Mouse (Mus musculus) adrenal gland, postnatal 4 days (tissue): Measurements from ENCODE around the gene Uqcrc1. TPM values are rescaled to one million over a fixed set of nuclear protein-coding genes. Genes with fewer than 3 reads are reported as not detected.
A peak's percentile ranks its signal among the peaks of the same experiment; 100 is the strongest.

Experiments used
- DNase-seq, 2 experiments: peaks; one replicate each; pipeline ENCODE4 v3.0.0; 2021 to 2022; ENCODE audit warnings: low spot score in 2 of 2, mixed read lengths in 2 of 2
- long read RNA-seq, 2 experiments: library from polyadenylated mRNA; stranded (forward); transcript quantifications; one replicate each; pipeline ENCODE4 v2.0.0; 2021
- total RNA-seq, 2 experiments: library from RNA; stranded (reverse); gene quantifications; 2 replicates each; pipeline ENCODE4 v1.2.3; 2021

The Uqcrc1 gene
- total RNA-seq, result 100 to 1,000 TPM; 475 to 524 TPM
- long read RNA-seq, experiment 1, transcript Uqcrc1-201 (13 exons, 1,653 nt), result major isoform, 868 of 922 reads
- long read RNA-seq, experiment 1, partial matches to known transcripts, result 31 of 922 reads
- long read RNA-seq, experiment 1, other reads (novel, unspliced or antisense), result 23 of 922 reads
- long read RNA-seq, experiment 2, transcript Uqcrc1-201 (13 exons, 1,653 nt), result major isoform, 1,121 of 1,227 reads
- long read RNA-seq, experiment 2, partial matches to known transcripts, result 46 of 1,227 reads
- long read RNA-seq, experiment 2, other reads (novel, unspliced or antisense), result 60 of 1,227 reads

DNA sequence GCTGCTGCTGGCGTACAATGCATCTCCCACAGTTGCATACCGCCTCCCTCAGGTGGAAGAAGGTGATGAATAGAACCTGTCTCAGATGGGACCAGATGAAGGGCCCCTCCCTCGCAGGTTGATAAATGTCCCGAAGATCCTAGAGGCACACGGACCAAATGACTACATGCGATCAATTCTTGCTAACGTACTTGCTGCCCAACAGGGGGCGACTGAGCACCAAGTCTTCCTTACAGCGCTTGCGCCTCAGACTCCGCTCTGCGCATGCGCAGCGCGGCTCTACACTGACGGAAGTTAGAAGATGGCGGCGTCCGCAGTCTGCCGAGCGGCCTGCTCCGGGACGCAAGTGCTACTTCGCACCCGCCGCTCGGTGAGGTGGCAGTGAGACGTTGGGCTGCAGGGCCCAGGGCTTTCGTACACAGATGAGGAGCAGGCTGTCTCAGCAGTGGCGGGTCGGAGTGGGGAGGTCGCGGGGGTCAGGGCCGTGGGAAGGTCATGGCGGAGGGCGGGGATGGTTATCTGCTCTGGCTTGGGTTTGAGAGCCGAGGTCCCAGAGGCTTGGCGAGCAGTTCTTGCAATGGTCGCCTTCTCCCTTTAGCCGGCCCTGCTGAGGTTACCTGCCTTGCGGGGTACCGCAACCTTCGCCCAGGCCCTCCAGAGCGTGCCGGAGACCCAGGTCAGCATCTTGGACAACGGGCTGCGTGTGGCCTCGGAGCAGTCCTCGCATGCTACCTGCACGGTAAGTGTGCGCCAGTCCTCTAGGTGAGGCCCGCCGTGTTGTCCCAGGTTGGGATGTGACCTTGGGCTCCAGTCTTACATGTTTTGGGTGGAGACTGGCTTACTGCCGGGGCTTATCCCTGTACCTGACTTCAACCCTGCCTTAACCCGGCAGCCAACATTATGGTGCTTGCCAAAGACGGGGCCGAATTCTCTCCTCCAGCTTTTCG, at the start of gene Uqcrc1:
TSS of gene Uqcrc1 (plus strand) at position 216 of the 947 bp plus-strand sequence.
- peak; percentile 82 to 87 for DNase-seq

- no peak for DNase-seq
Observed at GRCm38 (mm10) chr9:108912308-108912707, 24.1 kb upstream of the Uqcrc1 start.

DNA sequence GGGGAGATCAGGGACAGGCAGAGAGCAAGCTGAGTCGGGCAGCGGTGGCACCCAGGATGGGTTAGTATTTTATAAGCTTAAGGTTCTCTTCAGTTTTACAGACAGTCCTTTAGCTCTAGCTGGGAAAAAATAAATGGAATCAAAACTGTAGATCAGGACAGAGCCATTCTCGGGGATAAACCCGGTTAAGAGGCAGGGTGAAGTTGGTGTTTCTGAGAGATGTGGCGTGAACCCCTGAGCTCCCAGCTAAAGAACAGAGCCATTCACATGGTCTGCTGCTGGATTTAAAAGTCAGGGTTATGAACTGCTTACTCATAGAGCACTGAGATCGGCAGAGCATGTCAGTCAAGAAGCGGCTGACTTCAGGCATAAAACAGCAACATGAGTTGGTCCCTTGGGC, 23.3 kb upstream of the Uqcrc1 start:
- DNase-seq, result no peak

DNA sequence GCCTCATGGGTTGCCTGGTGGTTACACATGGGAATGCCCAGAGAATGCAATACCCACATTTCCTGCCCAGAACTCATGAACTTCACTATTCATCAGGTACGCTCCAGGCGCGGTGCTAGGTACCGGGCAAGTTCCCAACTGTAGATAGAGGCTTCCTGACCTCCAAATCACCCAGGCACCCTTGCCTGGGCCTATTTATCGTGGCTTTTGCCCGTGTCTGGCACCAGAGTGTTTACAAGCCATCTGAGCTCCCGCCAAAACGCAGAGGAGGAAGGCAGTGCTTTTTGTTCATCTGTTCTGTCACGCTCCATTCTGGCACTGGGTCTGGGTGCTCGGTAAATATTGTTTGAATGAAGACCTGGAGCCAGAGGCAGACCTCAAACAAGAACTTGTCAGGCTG, 22.8 kb upstream of the Uqcrc1 start:
- DNase-seq, result no peak

GRCm38 (mm10) chr9:108914491-108914890, 21.9 kb upstream of the Uqcrc1 start, which contains the start of gene Tmem89:
Tmem89 (plus strand) TSS chr9:108914619.
- no peak for DNase-seq

DNA sequence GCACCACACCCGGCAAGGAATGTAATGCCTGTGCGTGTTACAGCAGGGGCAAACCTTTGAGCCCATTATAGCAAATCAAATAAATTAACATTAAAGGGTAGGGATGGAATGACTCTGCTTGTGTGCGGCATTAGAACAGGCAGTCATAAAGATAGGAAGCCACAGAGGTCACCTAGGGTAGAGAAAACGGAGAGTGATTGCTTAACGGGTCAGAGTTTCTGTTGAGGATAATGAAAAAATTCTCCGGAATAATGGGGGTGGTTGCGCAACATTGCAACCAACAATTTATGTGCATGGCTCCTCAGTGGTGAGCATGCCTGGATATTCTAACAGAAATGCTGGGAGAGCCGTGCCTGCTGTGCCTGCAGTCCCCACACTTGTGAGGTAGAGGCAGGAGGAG, 10.5 kb upstream of the Uqcrc1 start:
- DNase-seq, result no peak

GRCm38 (mm10) chr9:108928424-108928823, 8.0 kb upstream of the Uqcrc1 start:
- DNase-seq, result no peak

GRCm38 (mm10) chr9:108935991-108936390, 442 bp upstream of the Uqcrc1 start:
- no peak for DNase-seq

GRCm38 (mm10) chr9:108945111-108945510, 8.7 kb downstream of the Uqcrc1 start:
- DNase-seq, result no peak

DNA sequence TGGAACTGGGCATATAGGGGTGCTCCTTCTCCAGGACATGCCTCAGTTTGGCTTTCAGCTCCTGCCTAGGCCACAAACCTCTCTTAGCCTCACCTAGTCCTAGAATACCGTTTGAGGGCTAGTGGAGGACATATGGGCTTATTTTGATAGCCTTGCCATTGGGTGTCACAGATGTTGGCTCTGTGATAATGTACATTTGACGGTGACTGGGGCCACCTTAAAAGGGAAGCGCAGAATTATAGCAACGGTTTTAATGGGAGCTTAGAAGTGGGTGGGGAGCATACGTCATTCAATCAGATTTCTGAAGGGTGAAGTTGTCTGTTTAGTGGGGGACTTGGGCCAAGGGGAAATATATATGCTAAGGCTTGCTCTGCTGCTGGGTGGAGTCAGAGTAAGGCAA, 9.2 kb downstream of the Uqcrc1 start:
- DNase-seq, result no peak

GRCm38 (mm10) chr9:108949231-108949966, 13.0 kb downstream of the Uqcrc1 start:
- no peak for DNase-seq

- DNase-seq, result no peak
Observed at GRCm38 (mm10) chr9:108949967-108950728, 13.7 kb downstream of the Uqcrc1 start.

GRCm38 (mm10) chr9:108953081-108953636, 16.7 kb downstream of the Uqcrc1 start, which contains the start of gene Col7a1:
Col7a1 (plus strand) TSS chr9:108953586.
- no peak for DNase-seq

DNA sequence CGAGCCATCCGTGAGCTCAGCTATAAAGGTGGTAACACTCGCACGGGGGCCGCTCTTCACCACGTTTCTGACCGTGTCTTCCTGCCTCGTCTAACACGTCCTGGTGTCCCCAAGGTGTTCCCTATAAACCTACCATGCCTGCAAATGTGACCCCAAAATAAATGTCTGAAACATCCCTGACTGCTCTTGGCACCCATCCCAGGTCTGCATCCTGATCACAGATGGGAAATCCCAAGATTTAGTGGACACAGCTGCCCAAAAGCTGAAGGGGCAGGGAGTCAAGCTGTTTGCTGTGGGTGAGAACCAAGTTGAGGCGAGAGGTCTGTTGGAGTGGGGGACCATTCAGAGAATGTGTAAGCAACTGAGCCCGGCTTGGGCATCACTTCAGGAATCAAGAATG, 18.8 kb downstream of the Uqcrc1 start:
- DNase-seq, result no peak

DNA sequence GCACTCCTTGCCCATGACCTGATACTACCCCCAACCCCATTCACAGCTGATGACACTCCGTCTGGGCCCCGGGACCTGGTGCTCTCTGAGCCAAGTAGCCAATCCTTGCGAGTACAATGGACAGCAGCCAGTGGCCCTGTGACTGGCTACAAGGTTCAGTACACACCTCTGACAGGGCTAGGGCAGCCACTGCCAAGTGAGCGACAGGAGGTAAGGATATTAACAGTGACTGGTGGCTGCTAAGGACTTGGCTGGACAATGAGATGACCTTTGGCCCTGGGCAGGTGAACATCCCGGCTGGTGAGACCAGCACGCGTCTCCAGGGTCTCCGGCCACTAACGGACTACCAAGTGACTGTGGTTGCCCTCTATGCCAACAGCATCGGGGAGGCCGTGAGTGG, 19.4 kb downstream of the Uqcrc1 start:
- DNase-seq, result no peak

- DNase-seq, result no peak
Observed at GRCm38 (mm10) chr9:108963577-108963976, 27.1 kb downstream of the Uqcrc1 start.

DNA sequence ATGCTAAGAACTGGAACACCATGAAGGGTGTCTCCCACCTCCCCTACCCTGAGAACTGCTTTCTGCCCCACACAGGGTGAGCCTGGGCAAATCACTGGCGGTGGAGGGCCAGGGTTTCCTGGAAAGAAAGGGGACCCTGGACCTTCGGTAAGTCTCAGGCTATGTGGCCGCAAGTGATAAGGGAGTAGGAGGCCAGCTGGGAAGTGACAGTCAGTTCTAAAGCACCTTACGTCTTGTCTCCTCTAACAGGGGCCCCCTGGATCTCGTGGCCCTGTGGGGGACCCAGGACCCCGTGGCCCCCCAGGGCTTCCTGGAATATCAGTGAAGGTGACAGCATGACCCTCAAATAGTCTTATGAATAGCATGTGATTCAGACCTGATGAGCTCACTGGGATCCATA, 27.9 kb downstream of the Uqcrc1 start:
- DNase-seq, result no peak

DNA sequence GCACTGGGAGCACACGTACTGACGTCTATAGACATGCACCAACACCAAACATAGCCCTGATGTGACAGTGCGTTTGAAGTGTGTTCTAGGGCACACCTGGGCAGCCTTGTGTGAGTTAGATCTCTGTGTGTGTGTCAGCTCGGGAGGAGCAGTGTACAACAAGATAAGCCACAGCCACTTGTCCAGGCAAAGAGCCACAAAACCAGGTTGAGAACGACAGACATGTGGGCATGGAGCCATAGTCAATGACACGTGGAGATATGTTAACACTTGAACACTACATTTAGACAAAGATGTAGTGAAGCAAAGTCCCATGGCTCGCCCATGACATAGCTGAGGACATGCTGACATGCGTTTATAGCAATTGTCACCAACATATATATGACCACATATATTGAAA, 34.2 kb downstream of the Uqcrc1 start:
- no peak for DNase-seq

GRCm38 (mm10) chr9:108976483-108976882, 40.0 kb downstream of the Uqcrc1 start:
- no peak for DNase-seq

DNA sequence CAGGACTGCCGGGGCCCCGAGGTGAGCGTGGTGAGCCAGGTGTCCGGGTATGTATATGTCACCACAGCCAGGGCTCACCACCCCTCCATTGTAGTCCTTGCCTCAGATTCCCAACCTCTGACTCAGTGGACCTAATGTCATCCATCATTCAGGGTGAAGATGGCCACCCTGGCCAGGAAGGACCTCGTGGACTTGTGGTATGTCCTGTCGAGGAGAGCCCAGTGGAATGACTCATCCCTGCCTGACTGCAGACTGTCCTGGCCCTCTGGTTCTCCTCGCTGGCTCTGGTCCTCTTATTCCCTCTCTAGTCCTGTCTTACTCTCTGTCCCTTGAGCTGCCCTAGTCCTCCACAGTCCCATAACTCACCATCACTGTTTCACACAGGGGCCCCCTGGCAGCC, 41.5 kb downstream of the Uqcrc1 start:
- no peak for DNase-seq
